Mouse (Mus musculus): ENCODE results near the gene Nudt16l1. TPM values are rescaled to one million over a fixed set of nuclear protein-coding genes. Genes with fewer than 3 reads are reported as not detected.

Gene Nudt16l1
- polyA plus RNA-seq, 1 experiment = 49.4 TPM

DNA sequence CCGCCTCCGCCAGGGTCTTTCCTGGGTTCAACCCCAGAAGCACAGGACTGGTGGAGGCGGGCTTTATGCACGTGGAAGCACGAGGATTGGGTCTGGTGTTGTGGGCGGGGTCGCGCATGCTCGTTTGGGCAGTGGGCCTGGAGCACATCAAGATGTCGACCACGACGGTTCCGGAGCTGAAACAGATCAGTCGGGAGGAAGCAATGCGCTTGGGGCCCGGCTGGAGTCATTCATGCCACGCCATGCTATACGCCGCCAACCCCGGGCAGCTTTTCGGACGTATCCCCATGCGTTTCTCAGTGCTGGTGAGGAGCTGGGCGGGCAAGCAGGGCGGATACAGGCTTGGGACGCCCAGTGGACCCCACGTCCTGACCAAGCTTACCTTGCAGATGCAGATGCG lies 428 bp downstream of the Nudt16l1 start:
- Histone ChIP-seq H3K4me3 (replicated peaks; ENCODE audit: control insufficient read depth, low read depth, low read length) (peak overlapping the region; percentile 87), H3K27ac (ENCODE audit: control insufficient read depth, insufficient read depth, low read depth, low read length, poor library complexity) (peak overlapping the region; percentile 34; the same call in 1 of the 2 replicates), H3K4me1 (ENCODE audit: control insufficient read depth, insufficient read depth, low read length) (peaks cover 5% of the 10 kb centered on the region)
- TF ChIP-seq CTCF (IDR thresholded peaks at IDR 0.05; ENCODE audit: control insufficient read depth, insufficient read depth, low read length) (no peak), POLR2A (IDR thresholded peaks at IDR 0.05; ENCODE audit: borderline replicate concordance, control insufficient read depth, low read depth, low read length) (peak; percentile 82; the same call in 1 of the 2 replicates)
- under 1% methylated on average over 28 of the region's 28 CpGs for WGBS

DNA sequence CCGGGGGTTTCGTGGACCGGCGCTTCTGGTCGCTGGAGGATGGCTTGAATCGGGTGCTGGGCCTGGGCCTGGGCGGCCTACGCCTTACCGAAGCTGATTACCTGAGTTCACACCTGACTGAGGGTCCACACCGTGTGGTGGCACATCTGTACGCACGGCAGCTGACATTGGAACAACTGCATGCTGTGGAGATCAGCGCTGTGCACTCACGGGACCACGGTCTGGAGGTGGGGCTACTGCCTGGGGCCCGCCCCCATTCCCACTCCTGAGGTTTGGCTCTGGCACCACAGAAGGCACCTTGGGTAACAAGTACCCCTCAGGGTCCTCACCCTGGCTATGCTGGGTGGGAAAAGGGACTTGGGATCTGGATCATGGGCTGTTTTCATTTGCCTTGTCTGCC lies 851 bp downstream of the Nudt16l1 start:
- 2% methylated on average over 16 of the region's 16 CpGs for WGBS

DNA sequence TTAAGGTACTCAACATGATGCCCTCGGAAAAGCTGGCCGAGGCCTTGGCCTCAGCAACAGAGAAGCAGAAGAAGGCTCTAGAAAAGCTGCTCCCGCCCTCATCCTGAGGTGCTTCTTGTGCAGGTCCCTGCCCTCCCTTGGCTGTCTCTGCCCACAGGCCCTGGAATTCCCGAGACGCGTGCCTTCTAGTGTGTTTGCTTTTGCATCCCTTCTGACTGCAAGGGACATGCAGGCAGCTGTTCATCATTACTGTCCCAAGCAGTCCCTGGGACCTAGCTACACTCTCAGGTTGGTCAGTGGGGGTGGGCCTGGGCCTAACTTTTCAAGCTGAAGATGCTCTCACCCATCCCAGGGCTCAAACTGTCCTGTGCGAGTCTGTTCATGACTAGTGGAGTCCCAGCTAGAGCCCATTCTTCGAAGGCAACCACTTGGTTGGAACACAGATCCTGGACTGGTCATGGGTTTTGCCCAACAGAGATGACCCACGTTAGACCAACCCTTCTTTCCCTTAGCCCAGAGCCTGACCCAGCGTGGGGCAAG lies 1.8 kb downstream of the Nudt16l1 start:
- TF ChIP-seq CTCF (IDR thresholded peaks at IDR 0.05; ENCODE audit: control insufficient read depth, insufficient read depth, low read length) (no peak), POLR2A (IDR thresholded peaks at IDR 0.05; ENCODE audit: borderline replicate concordance, control insufficient read depth, low read depth, low read length) (no peak)
- no peak overlapping the region for H3K4me3 ChIP-seq (replicated peaks; ENCODE audit: control insufficient read depth, low read depth, low read length)
- peaks cover 3% of the 10 kb centered on the region for H3K4me1 ChIP-seq (ENCODE audit: control insufficient read depth, insufficient read depth, low read length)
- no peak overlapping the region for H3K27ac ChIP-seq (ENCODE audit: control insufficient read depth, insufficient read depth, low read depth, low read length, poor library complexity)
- 88% methylated on average over 10 of the region's 10 CpGs for WGBS

More for the DNA sequence above, 851 bp downstream of the Nudt16l1 start:
- TF ChIP-seq POLR2A (IDR thresholded peaks at IDR 0.05; ENCODE audit: borderline replicate concordance, control insufficient read depth, low read depth, low read length) (no peak), CTCF (IDR thresholded peaks at IDR 0.05; ENCODE audit: control insufficient read depth, insufficient read depth, low read length) (no peak)
- peak overlapping the region; percentile 87 for H3K4me3 ChIP-seq (replicated peaks; ENCODE audit: control insufficient read depth, low read depth, low read length)
- peak overlapping the region; percentile 34; the same call in 1 of the 2 replicates for H3K27ac ChIP-seq (ENCODE audit: control insufficient read depth, insufficient read depth, low read depth, low read length, poor library complexity)
- H3K4me1 ChIP-seq (ENCODE audit: control insufficient read depth, insufficient read depth, low read length) = peaks cover 5% of the 10 kb centered on the region

DNA sequence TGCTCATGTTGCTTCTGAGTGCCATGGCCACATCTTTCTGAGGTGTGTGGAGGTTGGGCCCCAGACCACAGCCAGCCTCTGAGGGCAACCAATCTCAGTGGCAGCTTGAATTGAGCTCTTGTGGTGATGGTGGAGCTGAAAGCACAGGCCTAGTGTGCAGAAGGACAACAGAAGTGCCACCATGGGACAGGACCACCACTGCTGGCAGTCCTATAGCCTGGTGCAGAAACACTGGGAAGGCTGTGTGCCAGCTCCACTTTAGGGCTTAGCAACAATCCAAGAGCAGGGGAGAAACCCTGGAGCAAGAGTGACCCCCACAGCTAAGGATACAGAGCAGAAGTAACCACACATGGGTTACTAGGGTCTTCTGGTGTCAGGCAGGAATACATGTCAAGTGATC lies 2.5 kb downstream of the Nudt16l1 start:
- TF ChIP-seq CTCF (IDR thresholded peaks at IDR 0.05; ENCODE audit: control insufficient read depth, insufficient read depth, low read length) = no peak
- no peak for TF ChIP-seq POLR2A (IDR thresholded peaks at IDR 0.05; ENCODE audit: borderline replicate concordance, control insufficient read depth, low read depth, low read length)
- Histone ChIP-seq H3K27ac (ENCODE audit: control insufficient read depth, insufficient read depth, low read depth, low read length, poor library complexity) (no peak overlapping the region), H3K4me3 (replicated peaks; ENCODE audit: control insufficient read depth, low read depth, low read length) (no peak overlapping the region), H3K4me1 (ENCODE audit: control insufficient read depth, insufficient read depth, low read length) (no peaks in the 10 kb centered on the region)

DNA sequence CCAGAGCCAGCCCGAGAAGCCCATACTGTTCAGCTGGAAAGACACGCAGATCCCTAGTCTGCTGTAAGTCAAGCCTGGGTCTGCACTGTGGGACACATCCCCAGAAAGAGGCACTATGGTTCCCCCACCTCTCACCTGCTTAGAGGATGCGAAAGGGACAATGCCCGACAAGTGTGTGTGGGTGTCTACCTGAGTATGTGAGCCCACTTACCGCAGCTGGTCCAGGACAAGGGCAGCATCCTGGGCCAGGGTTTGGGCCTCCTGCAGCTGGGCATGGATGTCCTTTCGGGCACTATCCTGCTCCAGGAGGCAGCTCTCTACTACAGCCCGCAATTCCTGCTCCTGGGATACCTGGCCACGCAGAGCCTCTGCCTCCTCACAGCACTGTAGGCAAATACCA lies 4.3 kb downstream of the Nudt16l1 start:
- TF ChIP-seq CTCF (IDR thresholded peaks at IDR 0.05; ENCODE audit: control insufficient read depth, insufficient read depth, low read length) (no peak), POLR2A (IDR thresholded peaks at IDR 0.05; ENCODE audit: borderline replicate concordance, control insufficient read depth, low read depth, low read length) (no peak)
- H3K27ac ChIP-seq (ENCODE audit: control insufficient read depth, insufficient read depth, low read depth, low read length, poor library complexity) = no peak overlapping the region
- 88% methylated on average over 8 of the region's 8 CpGs for WGBS
- H3K4me1 ChIP-seq (ENCODE audit: control insufficient read depth, insufficient read depth, low read length) = no peaks in the 10 kb centered on the region
- H3K4me3 ChIP-seq (replicated peaks; ENCODE audit: control insufficient read depth, low read depth, low read length) = no peak overlapping the region

DNA sequence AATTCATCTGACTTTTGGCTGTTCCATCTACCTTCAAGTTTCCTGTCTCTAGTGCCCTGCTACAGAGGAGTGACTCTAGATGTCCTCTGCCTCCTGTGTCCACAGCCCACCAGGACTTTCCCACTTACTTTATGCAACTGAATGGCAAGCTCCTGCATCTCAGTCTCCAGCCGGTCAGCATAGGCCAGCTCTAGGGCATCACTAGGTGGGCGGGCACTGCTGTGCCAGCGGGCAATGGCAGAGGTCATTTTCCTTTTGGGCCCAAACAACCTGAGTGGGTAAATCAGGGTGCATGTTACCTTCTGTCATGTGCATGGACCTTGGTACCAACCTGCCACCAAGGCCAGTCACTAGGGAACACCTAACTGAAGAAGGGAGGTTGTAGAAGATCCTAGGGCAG lies 4.9 kb downstream of the Nudt16l1 start:
- no peaks in the 10 kb centered on the region for H3K4me1 ChIP-seq (ENCODE audit: control insufficient read depth, insufficient read depth, low read length)
- no peak for TF ChIP-seq POLR2A (IDR thresholded peaks at IDR 0.05; ENCODE audit: borderline replicate concordance, control insufficient read depth, low read depth, low read length)
- no peak for TF ChIP-seq CTCF (IDR thresholded peaks at IDR 0.05; ENCODE audit: control insufficient read depth, insufficient read depth, low read length)
- WGBS = 87% methylated on average over 3 of the region's 3 CpGs

DNA sequence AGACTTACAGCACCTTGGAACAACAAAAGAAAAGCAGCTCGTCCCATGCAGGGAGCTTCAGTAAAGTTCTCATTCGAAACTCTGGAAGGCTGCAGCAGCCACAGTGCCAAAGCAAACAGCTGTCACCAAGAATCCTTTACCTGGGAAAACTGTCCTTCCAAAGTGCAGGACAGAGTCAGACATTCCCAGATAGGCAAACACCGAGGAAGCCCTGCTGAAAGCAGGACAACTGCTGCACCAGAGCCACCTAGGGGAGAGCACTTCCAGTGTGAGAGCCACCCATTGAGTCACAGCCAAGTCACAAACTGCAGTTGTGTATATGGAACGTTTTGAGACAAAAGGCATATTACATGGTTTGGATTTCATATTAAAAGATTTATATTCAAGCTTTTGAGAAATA lies 6.9 kb downstream of the Nudt16l1 start:
- H3K27ac ChIP-seq (ENCODE audit: control insufficient read depth, insufficient read depth, low read depth, low read length, poor library complexity) = no peak overlapping the region
- 80% methylated on average over 4 of the region's 4 CpGs for WGBS
- no peaks in the 10 kb centered on the region for H3K4me1 ChIP-seq (ENCODE audit: control insufficient read depth, insufficient read depth, low read length)
- TF ChIP-seq POLR2A (IDR thresholded peaks at IDR 0.05; ENCODE audit: borderline replicate concordance, control insufficient read depth, low read depth, low read length) (no peak), CTCF (IDR thresholded peaks at IDR 0.05; ENCODE audit: control insufficient read depth, insufficient read depth, low read length) (no peak)
- H3K4me3 ChIP-seq (replicated peaks; ENCODE audit: control insufficient read depth, low read depth, low read length) = no peak overlapping the region

More for the DNA sequence above, 4.9 kb downstream of the Nudt16l1 start:
- no peak overlapping the region for H3K27ac ChIP-seq (ENCODE audit: control insufficient read depth, insufficient read depth, low read depth, low read length, poor library complexity)
- H3K4me3 ChIP-seq (replicated peaks; ENCODE audit: control insufficient read depth, low read depth, low read length) = no peak overlapping the region

DNA sequence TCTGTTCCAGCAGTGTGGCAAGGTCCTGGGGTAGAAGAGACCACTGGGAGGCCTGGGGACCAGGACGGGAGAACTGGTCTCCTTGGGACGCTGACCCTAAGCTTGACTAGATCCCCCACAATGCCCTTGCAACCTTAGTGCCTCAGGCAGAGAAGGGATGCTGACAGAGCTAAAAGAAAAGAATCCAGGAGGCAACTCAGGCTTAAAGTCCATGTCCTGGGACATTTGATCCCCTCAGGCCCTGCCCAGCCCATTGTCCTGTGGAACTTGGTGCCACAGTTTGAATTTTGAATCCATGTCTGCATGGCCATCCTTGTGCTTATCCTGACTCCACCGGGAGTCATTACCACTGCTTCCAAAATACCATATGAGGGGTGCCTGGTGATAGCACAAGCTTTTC lies 7.6 kb downstream of the Nudt16l1 start:
- no peak overlapping the region for H3K27ac ChIP-seq (ENCODE audit: control insufficient read depth, insufficient read depth, low read depth, low read length, poor library complexity)

DNA sequence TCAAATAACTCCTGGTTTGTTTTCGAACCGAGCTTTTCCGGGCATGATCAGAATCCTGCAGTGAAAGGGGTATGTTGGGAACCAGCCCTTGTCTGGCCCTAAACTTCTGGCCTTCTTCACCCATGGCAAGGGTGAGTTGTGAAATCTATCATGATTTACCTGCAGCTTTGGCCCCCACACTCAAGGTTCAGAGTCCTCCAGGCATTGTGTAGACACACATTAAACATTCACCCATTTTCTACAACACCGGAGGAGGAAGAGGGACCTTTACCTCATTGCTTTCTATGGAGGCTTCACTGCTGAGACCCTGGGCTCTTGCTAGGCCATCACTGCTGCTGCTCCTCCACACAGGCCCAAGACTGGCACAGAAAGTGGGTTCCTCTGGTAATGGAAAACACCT lies 8.8 kb downstream of the Nudt16l1 start:
- no peak overlapping the region for H3K4me3 ChIP-seq (replicated peaks; ENCODE audit: control insufficient read depth, low read depth, low read length)
- H3K27ac ChIP-seq (ENCODE audit: control insufficient read depth, insufficient read depth, low read depth, low read length, poor library complexity) = no peak overlapping the region
- TF ChIP-seq POLR2A (IDR thresholded peaks at IDR 0.05; ENCODE audit: borderline replicate concordance, control insufficient read depth, low read depth, low read length) (no peak), CTCF (IDR thresholded peaks at IDR 0.05; ENCODE audit: control insufficient read depth, insufficient read depth, low read length) (no peak)
- 90% methylated on average over 4 of the region's 4 CpGs for WGBS
- H3K4me1 ChIP-seq (ENCODE audit: control insufficient read depth, insufficient read depth, low read length) = no peaks in the 10 kb centered on the region

More for the DNA sequence above, 7.6 kb downstream of the Nudt16l1 start:
- TF ChIP-seq CTCF (IDR thresholded peaks at IDR 0.05; ENCODE audit: control insufficient read depth, insufficient read depth, low read length) = no peak
- no peak for TF ChIP-seq POLR2A (IDR thresholded peaks at IDR 0.05; ENCODE audit: borderline replicate concordance, control insufficient read depth, low read depth, low read length)
- 87% methylated on average over 3 of the region's 3 CpGs for WGBS
- Histone ChIP-seq H3K4me3 (replicated peaks; ENCODE audit: control insufficient read depth, low read depth, low read length) (no peak overlapping the region), H3K4me1 (ENCODE audit: control insufficient read depth, insufficient read depth, low read length) (no peaks in the 10 kb centered on the region)

Measured in bone marrow, adult 2 months (tissue).